Mouse (Mus musculus) left cerebral cortex, adult 11 months (tissue): ENCODE data around the gene Rnf126.

Experiments
- DNase-seq: peaks from one replicate; pipeline ENCODE4 v3.0.0; 2022; ENCODE audit warnings: low spot score

Gene Rnf126

DNA sequence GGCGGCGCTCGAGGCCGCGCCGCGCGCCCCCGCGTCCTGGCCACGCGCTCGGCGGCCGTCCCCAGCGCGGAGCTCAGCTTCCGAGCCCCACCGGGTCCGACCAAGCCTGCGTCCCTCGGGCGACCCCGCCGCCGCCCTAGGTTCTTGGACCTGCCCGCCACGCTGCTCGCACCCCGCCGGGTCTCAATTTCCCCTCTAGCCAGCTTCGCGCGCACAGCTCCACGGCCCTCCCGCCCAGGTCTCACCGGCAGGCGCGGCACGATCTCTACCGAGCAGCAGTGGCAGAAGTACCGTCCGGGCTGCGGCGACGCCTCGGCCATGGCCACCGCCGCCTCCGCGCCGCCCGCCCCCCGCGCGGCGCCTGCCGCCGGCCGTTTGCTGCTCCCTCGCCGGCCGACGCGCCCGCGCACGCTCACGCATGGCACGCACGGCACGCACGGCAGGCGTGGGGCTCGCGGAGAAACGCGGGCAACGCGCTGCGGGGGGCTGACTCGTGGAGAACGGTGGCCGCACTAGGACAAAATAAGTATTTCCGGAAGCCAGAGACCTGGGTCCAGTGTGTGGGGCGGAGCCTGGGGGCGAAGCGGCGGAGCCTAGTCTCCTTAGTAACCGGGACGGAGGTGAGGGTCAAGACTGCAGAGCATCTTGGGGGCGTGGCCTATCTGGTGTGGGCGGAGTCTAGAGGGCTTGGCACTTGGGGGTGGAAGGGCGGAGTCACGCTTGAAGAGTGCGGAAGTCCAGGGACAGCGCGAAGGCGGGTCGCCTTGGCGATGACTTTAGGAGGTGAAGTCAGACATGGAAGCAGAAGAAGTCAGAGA lies at the start of gene Rnf126:
Rnf126 (minus strand) TSS at position 445 of the 818 bp plus-strand sequence.
- DNase-seq, result peak; percentile 99

DNA sequence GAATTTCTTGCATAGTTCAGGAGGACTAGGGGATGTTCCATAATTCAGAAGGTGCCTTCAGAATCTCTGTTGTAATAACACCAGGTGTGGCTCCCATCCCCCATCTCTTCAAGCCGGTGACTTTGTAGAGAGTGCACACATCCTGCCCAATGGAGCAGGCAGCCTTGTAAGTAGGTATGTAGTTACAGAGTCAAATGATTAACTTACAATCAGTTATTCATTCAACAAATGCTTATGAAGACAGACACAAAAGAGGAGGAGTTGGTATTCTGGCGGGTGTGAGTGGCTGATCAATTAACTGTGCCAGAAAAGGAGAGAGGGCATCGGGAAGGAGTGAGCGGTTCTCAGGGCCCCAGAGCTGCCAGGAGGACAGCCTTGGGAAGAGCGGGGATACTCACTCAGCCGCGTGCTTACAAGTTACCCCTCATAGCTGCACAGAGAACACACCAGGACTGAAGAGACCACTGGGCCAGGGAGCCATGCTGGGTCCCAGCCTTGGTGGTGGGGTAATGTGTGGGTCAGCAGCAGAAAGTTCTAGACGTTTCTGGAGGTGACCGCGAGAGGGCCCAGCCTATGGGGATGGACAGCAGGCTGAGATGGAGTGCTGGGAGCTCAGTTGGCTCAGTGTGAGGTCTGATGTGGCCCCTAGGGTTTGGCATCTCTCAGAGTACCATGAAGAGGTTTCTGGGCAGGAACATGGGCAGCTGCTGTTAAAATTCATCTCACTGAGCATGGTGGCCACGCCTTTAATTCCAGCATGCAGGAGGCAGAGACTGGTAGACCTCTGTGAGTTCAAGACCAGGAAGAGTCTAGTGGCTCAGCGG lies 49.1 kb upstream of the Rnf126 start:
- DNase-seq, result no peak

- DNase-seq, result no peak
These were observed 47.6 kb upstream of the Rnf126 start for GRCm38 (mm10) chr10:79814271-79814842.

- DNase-seq, result peak; percentile 62
These were observed 45.2 kb upstream of the Rnf126 start for GRCm38 (mm10) chr10:79811736-79812637.

DNA sequence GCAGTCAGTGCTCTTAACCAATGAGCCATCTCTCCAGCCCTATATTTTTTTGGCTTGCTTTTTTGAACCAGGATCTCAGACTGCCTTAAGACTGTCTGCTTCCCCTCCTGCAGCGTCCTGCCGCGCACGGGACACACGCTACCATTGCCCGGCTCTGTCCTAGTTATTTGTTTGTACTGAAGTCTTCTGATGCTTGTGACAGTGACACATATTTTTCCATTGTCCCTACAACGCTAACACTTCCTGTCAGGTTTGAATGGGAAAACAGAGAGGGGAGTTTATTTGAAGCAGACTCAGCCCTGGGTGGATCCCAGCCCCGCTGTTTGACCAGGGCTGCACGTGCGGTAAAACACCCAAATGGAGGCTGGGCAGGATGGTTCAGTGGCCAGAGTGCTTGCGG lies 42.0 kb upstream of the Rnf126 start:
- DNase-seq, result no peak

DNA sequence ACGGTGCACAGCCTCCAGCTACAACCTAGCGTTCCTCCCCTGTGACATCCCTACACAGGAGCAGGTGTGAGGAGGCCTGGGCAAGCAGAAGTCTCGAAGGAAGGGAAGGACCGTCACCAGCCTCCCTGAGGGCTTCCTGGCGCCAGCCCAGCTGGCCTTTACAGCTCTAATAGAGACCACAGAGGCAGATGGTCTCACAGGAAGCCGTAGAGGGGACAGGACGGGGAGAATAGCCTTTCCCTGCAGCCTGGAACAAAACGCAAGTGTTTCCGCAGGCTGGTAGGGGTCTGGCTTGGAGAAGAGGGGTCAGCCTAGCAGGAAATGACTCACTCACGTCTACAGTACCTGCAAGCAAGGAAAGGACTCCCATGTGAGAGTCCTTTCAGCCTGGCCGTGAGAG lies 41.1 kb upstream of the Rnf126 start:
- DNase-seq, result no peak

DNA sequence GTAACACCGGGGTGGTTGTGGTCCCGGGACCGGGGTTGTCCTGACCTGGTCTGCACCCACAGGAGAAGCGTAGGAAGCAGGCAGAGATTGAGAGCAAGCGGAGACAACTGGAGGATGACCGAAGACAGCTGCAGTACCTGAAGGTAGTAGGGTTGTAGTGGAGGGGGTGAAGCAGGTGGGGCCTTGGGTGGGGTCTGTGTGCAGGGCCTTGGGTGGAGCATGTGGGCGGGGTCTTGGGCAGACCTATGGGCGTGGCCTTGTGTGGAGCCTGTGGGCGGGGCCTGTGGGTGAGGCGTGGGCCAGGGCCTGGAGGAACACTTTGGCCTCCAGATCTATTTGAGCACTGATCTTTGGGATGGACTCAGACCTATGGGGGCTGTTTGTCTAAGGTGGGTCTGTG lies 40.2 kb upstream of the Rnf126 start:
- DNase-seq, result no peak

DNA sequence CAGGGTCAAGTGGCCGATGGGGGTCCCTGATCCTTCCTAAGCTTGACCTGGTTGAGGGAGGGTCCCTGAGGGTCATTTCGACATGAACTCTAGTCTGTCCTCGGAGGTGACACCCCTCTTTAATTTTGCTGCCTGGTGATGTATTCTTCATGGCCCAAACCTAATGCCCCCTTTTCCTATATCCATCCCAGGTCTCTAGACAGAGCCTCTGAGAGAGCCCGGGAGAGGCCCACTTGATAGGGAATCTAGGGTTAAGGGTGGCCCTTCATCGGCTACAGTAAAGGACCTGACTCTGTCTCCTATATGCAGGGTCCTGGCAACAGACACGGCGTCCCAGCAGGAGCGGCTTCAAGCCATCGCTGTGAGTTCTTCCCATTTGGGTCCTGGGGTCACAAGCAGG lies 39.6 kb upstream of the Rnf126 start:
- DNase-seq, result no peak

- DNase-seq, result no peak
These were observed 38.9 kb upstream of the Rnf126 start for GRCm38 (mm10) chr10:79805636-79806035.

GRCm38 (mm10) chr10:79803716-79804323 lies 37.1 kb upstream of the Rnf126 start:
- DNase-seq, result peak; percentile 89

GRCm38 (mm10) chr10:79802331-79802971 lies 35.7 kb upstream of the Rnf126 start:
- no peak for DNase-seq

GRCm38 (mm10) chr10:79801837-79802236 lies 35.1 kb upstream of the Rnf126 start:
- no peak for DNase-seq

- no peak for DNase-seq
These were observed 33.8 kb upstream of the Rnf126 start for GRCm38 (mm10) chr10:79800508-79800907.

- no peak for DNase-seq
These were observed 31.7 kb upstream of the Rnf126 start for GRCm38 (mm10) chr10:79798289-79798928.

- DNase-seq, result no peak
These were observed 30.6 kb upstream of the Rnf126 start for GRCm38 (mm10) chr10:79797326-79797725.

DNA sequence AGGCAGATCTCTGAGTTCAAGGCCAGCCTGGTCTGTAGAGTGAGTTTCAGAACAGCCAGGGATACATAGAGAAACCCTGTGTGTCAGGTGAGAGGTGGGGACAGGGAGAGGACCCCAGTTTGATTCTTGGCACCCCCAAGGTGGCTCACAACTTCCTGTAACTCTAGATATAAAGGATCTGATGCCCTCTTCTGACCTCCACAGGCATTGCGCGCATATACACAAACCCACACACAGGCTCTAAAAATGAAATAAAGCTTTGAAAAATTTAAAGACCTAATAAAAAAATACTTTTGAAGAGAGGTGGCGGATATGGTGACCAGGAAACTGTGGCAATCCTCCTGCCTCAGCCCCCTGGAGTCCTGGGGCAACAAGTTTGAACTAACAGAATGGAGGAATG lies 29.2 kb upstream of the Rnf126 start:
- no peak for DNase-seq

DNA sequence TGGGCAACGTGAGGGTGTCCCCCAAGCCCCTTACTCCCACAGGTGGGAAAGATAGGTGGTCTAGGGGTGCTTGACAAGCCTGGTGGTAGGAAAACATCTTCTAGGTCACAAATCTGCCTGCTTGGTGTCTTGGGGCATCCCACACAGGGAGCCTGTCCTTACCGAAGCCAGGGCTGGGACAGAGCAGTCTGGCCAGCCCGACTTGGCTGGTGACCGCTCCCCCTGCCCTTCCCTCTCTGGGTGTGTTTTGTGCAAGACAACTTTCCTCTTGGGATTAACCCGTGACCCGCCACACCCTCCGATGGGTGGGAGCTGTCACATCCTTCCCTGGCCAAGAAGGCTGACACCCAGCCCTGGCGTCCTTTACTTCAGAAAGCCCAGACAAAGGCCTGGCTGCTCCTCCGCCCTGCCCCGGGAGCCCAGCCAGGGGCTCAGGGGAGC lies 27.8 kb upstream of the Rnf126 start:
- no peak for DNase-seq

GRCm38 (mm10) chr10:79793738-79794490 lies 27.2 kb upstream of the Rnf126 start:
- no peak for DNase-seq

DNA sequence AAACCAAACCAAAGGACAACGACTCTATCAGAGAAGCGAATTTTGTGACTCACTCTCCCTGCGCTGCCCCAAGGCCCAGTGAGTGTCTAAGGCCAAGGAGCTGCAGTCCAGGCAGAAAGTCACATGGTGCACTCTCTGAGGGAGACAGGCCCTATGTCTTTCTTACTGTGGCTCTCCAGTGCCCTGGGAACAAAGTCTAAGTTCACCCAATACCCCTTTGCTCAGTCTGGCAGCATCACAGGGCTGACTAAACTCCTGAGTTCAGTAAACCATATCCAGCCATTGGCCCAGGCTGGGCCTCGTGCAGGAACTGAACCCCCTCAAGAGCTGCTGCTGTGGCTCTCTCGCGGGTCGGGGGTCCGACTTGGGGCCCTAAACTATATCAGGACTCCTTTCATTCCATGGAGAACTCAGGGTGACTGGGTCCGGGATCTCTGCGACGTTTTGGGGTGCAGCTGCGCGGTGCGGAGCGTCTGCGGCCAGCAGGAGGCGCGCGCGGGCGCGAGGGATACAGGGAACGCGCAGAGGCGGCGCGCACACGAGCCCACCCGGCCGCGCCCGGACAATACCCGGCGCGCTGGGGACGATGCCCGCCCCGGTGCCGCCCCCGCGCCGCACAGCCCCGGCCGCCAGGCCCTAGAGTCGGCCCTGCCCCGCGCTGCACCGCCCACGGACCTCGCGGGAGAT lies 26.4 kb upstream of the Rnf126 start, which contains the start of gene Palm:
Palm (plus strand) TSS at position 522 of the 687 bp plus-strand sequence.
- DNase-seq, result peak; percentile 76
